Comparison of ENCODE assay signal across 8 mouse cellular contexts in the genomic region with DNA sequence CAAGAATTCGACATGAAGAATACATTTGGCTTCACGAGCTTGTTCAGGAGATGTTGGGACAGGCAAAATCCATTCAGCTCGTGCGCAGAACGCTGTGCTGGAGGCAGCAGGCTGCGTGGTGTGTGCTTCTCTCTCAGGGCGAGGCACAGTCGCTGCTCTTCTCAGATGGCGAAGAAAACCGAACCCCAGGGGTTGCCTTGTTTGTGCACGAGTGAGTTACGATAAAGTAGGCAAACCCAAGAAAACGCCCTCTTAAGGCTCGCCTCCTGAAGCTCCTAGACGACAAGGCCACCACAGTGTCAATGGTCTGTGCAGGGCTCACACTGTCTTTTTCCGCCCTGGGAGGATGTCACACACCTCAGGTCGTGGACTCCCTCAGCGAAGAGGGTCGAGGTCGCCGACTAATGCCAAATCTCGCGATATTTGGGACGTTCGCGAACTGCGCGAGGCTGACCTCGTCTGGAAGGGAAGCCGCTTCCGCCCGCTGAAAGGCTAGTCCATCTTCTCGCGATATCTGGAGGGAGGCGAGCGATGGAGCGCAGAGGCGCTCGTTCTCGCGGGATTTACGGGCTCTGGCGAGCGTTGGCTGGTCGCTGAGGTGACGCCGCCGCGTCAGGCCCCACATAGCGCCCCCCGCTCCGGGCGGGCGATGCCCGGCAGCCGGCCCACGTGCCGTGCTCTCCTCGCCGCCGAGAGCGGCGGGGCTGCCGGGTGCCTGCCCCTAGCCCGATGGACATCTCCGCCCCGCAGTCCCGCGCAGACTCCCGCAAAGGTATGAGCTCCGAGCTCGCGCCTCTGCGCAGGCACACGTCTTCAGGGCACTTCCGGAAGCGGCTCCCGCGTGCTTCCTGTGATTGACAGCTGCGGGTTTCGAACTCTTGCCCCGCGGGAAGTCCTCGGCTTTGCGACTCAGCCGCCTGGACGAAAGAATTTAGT. TPM values are rescaled to one million over a fixed set of nuclear protein-coding genes. Genes with fewer than 3 reads are reported as not detected.
DNase-seq lines count a peak whose midpoint lies in the region; ATAC-seq lines count a peak whose summit lies in the region.

Gene Ercc6l2 (plus strand): TSS at position 495 of the 936 bp plus-strand sequence.

- DNase-seq in adrenal gland, adult (ENCODE audit: inconsistent age in 2 of 2, low spot score in 1 of 2), result peak; percentile 99 to 100
- peak; percentile 100 for DNase-seq in embryo, embryonic 10.5 days (ENCODE audit: low spot score)
- DNase-seq in gastrocnemius, postnatal 14 days, result peak; percentile 98
- peak; percentile 99 for DNase-seq in left cerebral cortex, postnatal 10 days (ENCODE audit: extremely low spot score in 1 of 2, low spot score in 2 of 2)
- DNase-seq in right cerebral cortex, postnatal 25 days, result peak; percentile 99
- peak; percentile 98 to 99 for DNase-seq in urinary bladder, postnatal 4 days (ENCODE audit: low spot score in 2 of 2)

- peak; percentile 95 for ATAC-seq in inflammation-experienced regulatory T-cells, adult 6 months
- ATAC-seq in megakaryocyte-erythroid progenitor cell, adult 5-6 weeks (replicated peaks; ENCODE audit: low FRiP score, low TSS enrichment, poor library complexity, severe bottlenecking), result peak; percentile 96

- intact Hi-C loops in gastrocnemius, postnatal 14 days (cut with DNase I; ENCODE audit: low total_unique reads), result loop anchor here (10.0 kb wide), 1 partner anchor 240 kb away; the partner anchor contains the start of gene Ptch1
- intact Hi-C loops in left cerebral cortex, postnatal 10 days (cut with DNase I), result loop anchor here (5.0 kb wide), 2 partner anchors 243 to 388 kb away; partner anchors contain the start of gene Ptch1

RNA-seq across cellular contexts. Expression of gene Ercc6l2, which starts in this region (rescaled TPM):
- 10 to 100 TPM; 11.1 to 11.3 TPM for total RNA-seq in gastrocnemius, postnatal 14 days (2021)
- 10 to 100 TPM; 17.9 to 32.3 (median 21.1) TPM for polyA plus RNA-seq in inflammation-experienced regulatory T-cells, adult 6 months (2017; shearing (Covaris generic))
- 10 to 100 TPM; 15.5 to 16.5 TPM for total RNA-seq in left cerebral cortex, postnatal 10 days (2021)
- 48.4 and 55.2 TPM in 2 replicates for total RNA-seq in megakaryocyte-erythroid progenitor cell, adult 5-6 weeks (2014; fragmentation: Nextera tagmentation)
- total RNA-seq in megakaryocyte-erythroid progenitor cell, adult 5-6 weeks (2017), result 40.5 and 63.7 TPM in 2 replicates

Comparison
In these comparisons a context has a peak if more than half of its experiments do, and no peak if none do; other contexts are left out.
1. Peak in every context shown above with its lines: DNase-seq and ATAC-seq.